Mouse (Mus musculus): Measurements from ENCODE around the gene Dnaja3. TPM values are rescaled to one million over a fixed set of nuclear protein-coding genes. Genes with fewer than 3 reads are reported as not detected.

The Dnaja3 gene
- polyA plus RNA-seq, 2 experiments, result 18.8 to 34.1 TPM

DNA sequence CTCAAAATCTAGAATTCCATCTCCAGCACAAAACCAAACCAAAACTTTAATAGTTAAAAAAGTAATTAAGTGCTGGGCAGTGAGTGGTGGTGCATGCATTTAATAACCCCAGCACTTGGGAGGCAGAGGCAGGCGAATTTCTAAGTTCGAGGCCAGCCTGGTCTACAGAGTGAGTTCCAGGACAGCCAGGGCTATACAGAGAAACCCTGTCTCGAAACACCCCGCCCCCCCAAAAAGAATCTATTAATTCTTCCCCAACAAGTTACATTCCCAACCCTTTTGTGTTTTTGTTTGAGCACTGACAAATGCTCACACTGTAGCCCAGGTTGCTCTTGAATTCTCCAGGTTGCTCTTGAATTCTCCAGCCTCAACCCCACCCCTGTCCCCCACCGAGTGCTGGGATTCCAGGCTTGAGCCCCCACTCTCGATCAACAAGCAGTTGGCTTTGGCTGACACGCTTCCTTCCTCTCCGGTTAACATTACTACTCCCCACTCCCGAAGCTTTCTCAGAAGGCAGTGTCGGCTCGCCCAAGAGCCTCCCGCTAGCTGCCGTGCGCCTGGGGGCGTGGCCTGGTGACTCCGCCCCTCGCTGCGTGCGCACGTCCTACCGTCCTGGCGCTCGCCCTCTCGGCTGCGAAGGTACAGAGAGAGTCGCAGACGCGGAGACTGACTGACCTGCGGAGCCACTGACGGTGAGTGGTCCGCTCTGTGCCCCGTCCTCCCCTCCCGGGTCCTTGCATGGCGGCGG lies 86.2 kb downstream of the Dnaja3 start, which contains the start of gene Hmox2:
TSS of gene Hmox2 (plus strand) at position 582 of the 748 bp plus-strand sequence.
- Histone ChIP-seq H3K9me3 (ENCODE audit: control insufficient read depth, low read length) (no peaks in the 10 kb centered on the region), H3K9ac (replicated peaks) (peak within 1 kb of the TSS; percentile 91), H3K27ac (peak within 1 kb of the TSS; percentile 59), H3K4me2 (ENCODE audit: low read depth) (peak within 1 kb of the TSS; percentile 97), H3K4me3 (ENCODE audit: insufficient read depth in 1 of 2, low read depth in 2 of 2, low read length in 2 of 2) (peak within 1 kb of the TSS; percentile 82 to 93), H3K27me3 (ENCODE audit: control insufficient read depth, insufficient read depth, low read length) (no peaks in the 10 kb centered on the region), H3K4me1 (replicated peaks; ENCODE audit: control insufficient read depth in 2 of 2, insufficient read depth in 2 of 2, low read length in 1 of 2) (peaks cover 5 to 27% of the 10 kb centered on the region in 2 experiments), H3K36me3 (replicated peaks; ENCODE audit: control insufficient read depth, insufficient read depth, low read depth) (no peaks in the 10 kb centered on the region)
- ATAC-seq (ENCODE audit: insufficient read depth) (peak; percentile 94), DNase-seq (ENCODE audit: low read depth in 3 of 3, low spot score in 3 of 3) (peak; percentile 80 to 83 (median 82))
- no peak for TF ChIP-seq CTCF (IDR thresholded peaks at IDR 0.05; ENCODE audit: low read depth)
- TF ChIP-seq EP300 (IDR thresholded peaks at IDR 0.05; ENCODE audit: low read depth), result no peak
- 4% methylated on average over 35 of the region's 35 CpGs for WGBS (ENCODE audit: insufficient replicate concordance)

GRCm38 (mm10) chr16:4726528-4727128 lies 86.8 kb downstream of the Dnaja3 start:
- no peaks in the 10 kb centered on the region for H3K36me3 ChIP-seq (replicated peaks; ENCODE audit: control insufficient read depth, insufficient read depth, low read depth)
- peak overlapping the region; percentile 91 for H3K9ac ChIP-seq (replicated peaks)
- peak in 2 of 3 experiments; percentile 26 to 35 for DNase-seq (ENCODE audit: low read depth in 3 of 3, low spot score in 3 of 3)
- H3K9me3 ChIP-seq (ENCODE audit: control insufficient read depth, low read length), result no peaks in the 10 kb centered on the region
- peak overlapping the region; percentile 12 for H3K27ac ChIP-seq
- peak; percentile 79 for ATAC-seq (ENCODE audit: insufficient read depth)
- H3K4me2 ChIP-seq (ENCODE audit: low read depth), result peak overlapping the region; percentile 97
- no peaks in the 10 kb centered on the region for H3K27me3 ChIP-seq (ENCODE audit: control insufficient read depth, insufficient read depth, low read length)
- H3K4me3 ChIP-seq (ENCODE audit: insufficient read depth in 1 of 2, low read depth in 2 of 2, low read length in 2 of 2), result peak overlapping the region; percentile 82 to 93
- TF ChIP-seq EP300 (IDR thresholded peaks at IDR 0.05; ENCODE audit: low read depth), result no peak
- TF ChIP-seq CTCF (IDR thresholded peaks at IDR 0.05; ENCODE audit: low read depth), result peak; percentile 27; the same call in 1 of the 2 replicates
- H3K4me1 ChIP-seq (replicated peaks; ENCODE audit: control insufficient read depth in 2 of 2, insufficient read depth in 2 of 2, low read length in 1 of 2), result peaks cover 5 to 27% of the 10 kb centered on the region in 2 experiments
- under 1% methylated on average over 40 of the region's 40 CpGs for WGBS (ENCODE audit: insufficient replicate concordance)

- Histone ChIP-seq H3K4me1 (replicated peaks; ENCODE audit: control insufficient read depth in 2 of 2, insufficient read depth in 2 of 2, low read length in 1 of 2) (peaks cover 5 to 18% of the 10 kb centered on the region in 2 experiments), H3K4me3 (ENCODE audit: insufficient read depth in 1 of 2, low read depth in 2 of 2, low read length in 2 of 2) (peak overlapping the region in 1 of 2 experiments; percentile 93; a peak in 2 of 4 replicates), H3K9ac (replicated peaks) (no peak overlapping the region), H3K9me3 (ENCODE audit: control insufficient read depth, low read length) (no peaks in the 10 kb centered on the region), H3K4me2 (ENCODE audit: low read depth) (peak overlapping the region; percentile 97), H3K27me3 (ENCODE audit: control insufficient read depth, insufficient read depth, low read length) (no peaks in the 10 kb centered on the region), H3K36me3 (replicated peaks; ENCODE audit: control insufficient read depth, insufficient read depth, low read depth) (no peaks in the 10 kb centered on the region), H3K27ac (no peak overlapping the region)
- DNase-seq (ENCODE audit: low read depth in 3 of 3, low spot score in 3 of 3), result no peak
- no peak for ATAC-seq (ENCODE audit: insufficient read depth)
- 76% methylated on average over 1 of the region's 1 CpGs for WGBS (ENCODE audit: insufficient replicate concordance)
- TF ChIP-seq CTCF (IDR thresholded peaks at IDR 0.05; ENCODE audit: low read depth) (no peak), EP300 (IDR thresholded peaks at IDR 0.05; ENCODE audit: low read depth) (no peak)
Measured at GRCm38 (mm10) chr16:4727526-4727925, 87.7 kb downstream of the Dnaja3 start.

DNA sequence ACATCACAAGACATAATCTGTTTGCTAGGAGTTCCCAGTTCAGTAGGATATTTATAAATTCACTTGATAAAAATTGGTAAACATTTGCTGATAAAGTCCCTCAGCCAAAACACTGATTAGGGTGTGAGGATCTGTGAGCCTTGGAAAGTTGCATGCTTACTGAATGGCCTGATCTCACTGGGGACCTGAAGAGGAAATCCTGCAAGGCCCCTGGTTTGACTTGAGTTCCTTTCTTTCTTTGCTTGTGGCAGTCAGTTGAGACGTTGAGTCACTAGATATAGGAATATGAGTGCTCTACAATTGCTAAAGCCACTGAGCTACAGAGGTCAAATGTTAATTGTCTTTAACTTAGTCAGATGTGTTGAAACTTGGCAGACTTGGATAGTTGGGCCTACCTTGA lies 88.2 kb downstream of the Dnaja3 start:
- H3K36me3 ChIP-seq (replicated peaks; ENCODE audit: control insufficient read depth, insufficient read depth, low read depth), result no peaks in the 10 kb centered on the region
- ATAC-seq (ENCODE audit: insufficient read depth), result no peak
- H3K9me3 ChIP-seq (ENCODE audit: control insufficient read depth, low read length), result no peaks in the 10 kb centered on the region
- H3K4me3 ChIP-seq (ENCODE audit: insufficient read depth in 1 of 2, low read depth in 2 of 2, low read length in 2 of 2), result no peak overlapping the region
- TF ChIP-seq CTCF (IDR thresholded peaks at IDR 0.05; ENCODE audit: low read depth) (no peak), EP300 (IDR thresholded peaks at IDR 0.05; ENCODE audit: low read depth) (no peak)
- WGBS (ENCODE audit: insufficient replicate concordance), result 14% methylated on average over 1 of the region's 1 CpGs
- no peak overlapping the region for H3K9ac ChIP-seq (replicated peaks)
- no peak overlapping the region for H3K27ac ChIP-seq
- no peak for DNase-seq (ENCODE audit: low read depth in 3 of 3, low spot score in 3 of 3)
- peak overlapping the region; percentile 97 for H3K4me2 ChIP-seq (ENCODE audit: low read depth)
- H3K27me3 ChIP-seq (ENCODE audit: control insufficient read depth, insufficient read depth, low read length), result no peaks in the 10 kb centered on the region
- peaks cover 5 to 14% of the 10 kb centered on the region in 2 experiments for H3K4me1 ChIP-seq (replicated peaks; ENCODE audit: control insufficient read depth in 2 of 2, insufficient read depth in 2 of 2, low read length in 1 of 2)

DNA sequence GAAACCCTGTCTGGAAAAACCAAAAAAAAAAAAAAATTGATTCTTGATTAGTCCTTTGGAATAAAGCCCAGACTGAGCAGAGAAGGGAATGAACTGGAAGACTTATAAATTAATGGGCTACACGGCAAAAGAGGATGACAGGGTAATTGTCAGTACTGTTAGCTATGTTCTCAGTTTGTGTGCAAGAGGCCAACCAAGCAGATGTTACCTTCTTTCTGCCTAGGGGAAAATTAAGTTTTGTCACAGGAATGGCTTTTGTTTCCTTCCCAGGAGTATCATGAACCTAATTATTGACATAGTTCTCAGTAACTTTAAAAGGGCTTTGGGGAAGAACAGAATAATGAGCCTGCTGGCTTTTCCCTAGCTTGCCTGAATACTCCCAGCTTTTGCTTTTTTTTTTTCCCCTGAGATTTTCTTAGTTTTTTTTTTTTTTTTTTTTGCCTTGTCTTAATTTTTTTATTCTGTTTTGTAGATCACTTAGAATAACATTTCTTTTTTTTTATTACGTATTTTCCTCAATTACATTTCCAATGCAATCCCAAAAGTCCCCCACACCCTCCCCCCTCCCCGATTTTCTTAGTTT lies 91.1 kb downstream of the Dnaja3 start:
- H3K4me2 ChIP-seq (ENCODE audit: low read depth), result no peak overlapping the region
- peaks cover 5 to 10% of the 10 kb centered on the region in 2 experiments for H3K4me1 ChIP-seq (replicated peaks; ENCODE audit: control insufficient read depth in 2 of 2, insufficient read depth in 2 of 2, low read length in 1 of 2)
- DNase-seq (ENCODE audit: low read depth in 3 of 3, low spot score in 3 of 3) (no peak), ATAC-seq (ENCODE audit: insufficient read depth) (no peak)
- WGBS (ENCODE audit: insufficient replicate concordance), result 70% methylated on average over 3 of the region's 3 CpGs
- H3K4me3 ChIP-seq (ENCODE audit: insufficient read depth in 1 of 2, low read depth in 2 of 2, low read length in 2 of 2), result no peak overlapping the region
- TF ChIP-seq CTCF (IDR thresholded peaks at IDR 0.05; ENCODE audit: low read depth) (no peak), EP300 (IDR thresholded peaks at IDR 0.05; ENCODE audit: low read depth) (no peak)
- no peaks in the 10 kb centered on the region for H3K9me3 ChIP-seq (ENCODE audit: control insufficient read depth, low read length)
- no peak overlapping the region for H3K27ac ChIP-seq
- no peaks in the 10 kb centered on the region for H3K36me3 ChIP-seq (replicated peaks; ENCODE audit: control insufficient read depth, insufficient read depth, low read depth)
- H3K27me3 ChIP-seq (ENCODE audit: control insufficient read depth, insufficient read depth, low read length), result no peaks in the 10 kb centered on the region
- H3K9ac ChIP-seq (replicated peaks), result no peak overlapping the region
